Mouse (Mus musculus): ENCODE results near the gene Dnajc5g.

DNA sequence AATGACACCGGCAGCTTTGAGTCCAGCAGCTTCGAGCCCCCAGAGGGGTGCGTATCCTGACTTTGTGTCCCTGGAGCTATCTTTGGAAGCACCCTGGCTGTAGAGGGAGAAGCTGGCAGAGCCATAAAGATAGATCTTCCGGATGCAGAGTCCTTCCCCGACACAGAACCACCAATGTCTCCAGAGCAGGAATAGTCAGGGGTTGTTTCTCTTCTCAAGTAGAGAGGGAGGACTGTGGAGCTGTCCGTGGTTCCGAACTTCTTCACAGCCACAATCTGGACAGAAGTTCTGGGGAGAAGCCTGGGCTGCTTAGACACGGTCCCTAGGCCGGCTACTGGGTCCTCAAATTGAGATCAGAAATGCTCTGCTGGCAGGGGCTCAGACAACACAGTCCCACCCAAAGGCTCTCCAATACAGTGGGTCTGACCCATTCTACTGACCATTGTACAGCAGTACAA, 32.9 kb downstream of the Dnajc5g start:
- TF ChIP-seq CTCF (IDR thresholded peaks at IDR 0.05; ENCODE audit: low read depth), result no peak
- no peak for TF ChIP-seq EP300 (optimal IDR thresholded peaks at IDR 0.05)
